Mouse (Mus musculus): ENCODE measurements around the gene Gdf9.

- TF ChIP-seq TAL1 (IDR thresholded peaks at IDR 0.05; ENCODE audit: low read length) (peak; percentile 83), GATA1 (IDR thresholded peaks at IDR 0.05; ENCODE audit: low read length) (peak; percentile 78)
Measured at GRCm38 (mm10) chr11:53481088-53481730, 50.4 kb downstream of the Gdf9 start.

Data from erythroblast, embryonic 14.5 days (primary cell).